Mouse (Mus musculus) lung, postnatal 25 days (tissue): ENCODE data around the gene Ptrh1.
A peak's percentile ranks its signal among the peaks of the same experiment; 100 is the strongest.

ENCODE experiments used
- DNase-seq: peaks from one replicate; pipeline ENCODE4 v3.0.0; 2022; ENCODE audit warnings: low spot score

Ptrh1 gene

GRCm38 (mm10) chr2:32757056-32757845 is 18.3 kb upstream of the Ptrh1 start, which contains the start of gene Tor2a:
Gene Tor2a, plus strand, starts transcription at chr2:32757234.
- DNase-seq: peak; percentile 99

- no peak for DNase-seq
Observed at GRCm38 (mm10) chr2:32758503-32758902, 17.1 kb upstream of the Ptrh1 start.

GRCm38 (mm10) chr2:32759001-32759400 is 16.6 kb upstream of the Ptrh1 start:
- DNase-seq: no peak

- DNase-seq: no peak
Observed at GRCm38 (mm10) chr2:32761361-32761760, 14.2 kb upstream of the Ptrh1 start.

- no peak for DNase-seq
Observed at GRCm38 (mm10) chr2:32761859-32762258, 13.7 kb upstream of the Ptrh1 start.

GRCm38 (mm10) chr2:32763353-32763752 is 12.2 kb upstream of the Ptrh1 start:
- no peak for DNase-seq

- no peak for DNase-seq
Observed at GRCm38 (mm10) chr2:32767241-32767640, 8.3 kb upstream of the Ptrh1 start.

- peak; percentile 71 for DNase-seq
Observed at GRCm38 (mm10) chr2:32768661-32769285, 6.8 kb upstream of the Ptrh1 start.

GRCm38 (mm10) chr2:32769327-32770085 is 6.1 kb upstream of the Ptrh1 start:
- no peak for DNase-seq

- no peak for DNase-seq
Observed at GRCm38 (mm10) chr2:32771886-32772285, 3.7 kb upstream of the Ptrh1 start.

- DNase-seq: no peak
Observed at GRCm38 (mm10) chr2:32772626-32773279, 2.8 kb upstream of the Ptrh1 start.

GRCm38 (mm10) chr2:32776192-32776591 is 606 bp downstream of the Ptrh1 start:
- DNase-seq: no peak

GRCm38 (mm10) chr2:32778081-32778480 is 2.5 kb downstream of the Ptrh1 start:
- DNase-seq: no peak

- DNase-seq: peak; percentile 76
Observed at GRCm38 (mm10) chr2:32779131-32779530, 3.5 kb downstream of the Ptrh1 start.

- DNase-seq: no peak
Observed at GRCm38 (mm10) chr2:32779714-32780113, 4.1 kb downstream of the Ptrh1 start.

- no peak for DNase-seq
Observed at GRCm38 (mm10) chr2:32781710-32782109, 6.1 kb downstream of the Ptrh1 start.

- peak; percentile 63 for DNase-seq
Observed at GRCm38 (mm10) chr2:32784048-32784681, 8.6 kb downstream of the Ptrh1 start, which contains the start of gene Cfap157. Gene Cfap157, minus strand, starts transcription at chr2:32784428.

- no peak for DNase-seq
Observed at GRCm38 (mm10) chr2:32787176-32787575, 11.6 kb downstream of the Ptrh1 start.

GRCm38 (mm10) chr2:32788581-32788980 is 13.0 kb downstream of the Ptrh1 start:
- no peak for DNase-seq

- DNase-seq: peak; percentile 68
Observed at GRCm38 (mm10) chr2:32791297-32791696, 15.7 kb downstream of the Ptrh1 start.

- no peak for DNase-seq
Observed at GRCm38 (mm10) chr2:32795748-32796418, 20.3 kb downstream of the Ptrh1 start.
